In the genomic region with DNA sequence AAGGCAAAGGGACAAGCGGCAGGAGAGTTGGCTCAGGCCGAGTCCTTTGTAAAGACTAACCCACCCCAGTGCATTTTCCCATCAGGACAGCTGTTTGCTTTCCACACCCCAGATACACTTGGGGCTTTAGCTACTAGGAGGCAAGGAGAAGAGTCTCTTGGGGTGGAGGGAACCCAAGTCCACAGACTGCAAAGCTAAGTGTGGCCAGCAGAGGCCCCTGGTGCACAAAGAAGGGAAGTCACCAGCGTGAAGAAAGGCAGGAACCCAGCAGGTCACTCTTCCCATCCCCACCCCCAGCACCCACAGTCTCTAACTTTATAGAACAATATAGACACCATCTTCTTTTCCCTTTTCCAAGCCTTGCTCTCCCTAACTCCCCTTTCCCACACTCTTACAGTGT, we compare ENCODE assay signal across 9 mouse cellular contexts. TPM values are rescaled to one million over a fixed set of nuclear protein-coding genes. Genes with fewer than 3 reads are reported as not detected.
DNase-seq lines count a peak whose midpoint lies in the region; ATAC-seq and TF ChIP-seq lines count a peak whose summit lies in the region.
"Had no signal": no experiment of that assay in that cellular context is flagged by ENCODE, and none has a peak within 500 bp of the region (broad histone marks: within the 10 kb centered on the region; RNA-seq: fewer than 3 reads in every experiment).

No protein-coding gene starts in this region.

- TF ChIP-seq CTCF in liver, postnatal 0 days (IDR thresholded peaks at IDR 0.05; ENCODE audit: low read depth), result peak; percentile 68

- H3K4me3 ChIP-seq in liver, postnatal 0 days (ENCODE audit: low read depth, low read length), result no peak overlapping the region
- H3K4me3 ChIP-seq in hindbrain, embryonic 13.5 days, result no peak overlapping the region
- H3K4me3 ChIP-seq: liver, embryonic 13.5 days had no signal

- no peaks in the 10 kb centered on the region for H3K36me3 ChIP-seq in liver, postnatal 0 days (replicated peaks; ENCODE audit: insufficient read depth, low read length)
- no peaks in the 10 kb centered on the region for H3K36me3 ChIP-seq in hindbrain, embryonic 13.5 days
- H3K36me3 ChIP-seq: liver, embryonic 13.5 days had no signal

- DNase-seq in frontal cortex, postnatal 14 days (ENCODE audit: low spot score in 2 of 2), result no peak
- peak; percentile 45 for DNase-seq in right cerebral cortex, postnatal 14 days
- DNase-seq in right cerebral cortex, postnatal 4 days, result no peak
- peak; percentile 45 for DNase-seq in liver, postnatal 0 days
- peak; percentile 76 to 77 for DNase-seq in thymus, postnatal 36 days
- no peak for DNase-seq in cerebellum, adult 8-10 months
- DNase-seq: liver, embryonic 13.5 days had no signal

- H3K27ac ChIP-seq in liver, postnatal 0 days (ENCODE audit: low read depth), result no peak overlapping the region
- no peak overlapping the region for H3K27ac ChIP-seq in hindbrain, embryonic 13.5 days
- H3K27ac ChIP-seq: liver, embryonic 13.5 days had no signal

- H3K4me1 ChIP-seq in liver, postnatal 0 days (ENCODE audit: insufficient read depth), result peaks cover 6% of the 10 kb centered on the region; the same call in 1 of the 2 replicates
- no peaks in the 10 kb centered on the region for H3K4me1 ChIP-seq in hindbrain, embryonic 13.5 days (replicated peaks)

- H3K9ac ChIP-seq in liver, postnatal 0 days (replicated peaks), result no peak overlapping the region
- H3K9ac ChIP-seq in hindbrain, embryonic 13.5 days, result no peak overlapping the region
- H3K9ac ChIP-seq: liver, embryonic 13.5 days had no signal

- peak; percentile 55; the same call in 1 of the 2 replicates for ATAC-seq in frontal cortex, adult (ENCODE audit: low TSS enrichment)
- ATAC-seq in liver, postnatal 0 days, result no peak
- ATAC-seq in hindbrain, embryonic 13.5 days (ENCODE audit: low FRiP score), result no peak

- no peaks in the 10 kb centered on the region for H3K27me3 ChIP-seq in liver, postnatal 0 days (ENCODE audit: insufficient read depth, low read length)
- peaks cover 10% of the 10 kb centered on the region; the same call in 1 of the 2 replicates for H3K27me3 ChIP-seq in hindbrain, embryonic 13.5 days
- H3K27me3 ChIP-seq: liver, embryonic 13.5 days had no signal

- 13% methylated on average over 3 of the region's 3 CpGs for WGBS in liver, postnatal 0 days (ENCODE audit: insufficient replicate concordance)
- 38% methylated on average over 3 of the region's 3 CpGs for WGBS in hindbrain, embryonic 13.5 days

- H3K4me2 ChIP-seq in liver, postnatal 0 days (ENCODE audit: low read depth, low read length), result no peak overlapping the region
- H3K4me2 ChIP-seq in hindbrain, embryonic 13.5 days, result no peak overlapping the region
- H3K4me2 ChIP-seq: liver, embryonic 13.5 days had no signal

- no peak for TF ChIP-seq EP300 in liver, postnatal 0 days (IDR thresholded peaks at IDR 0.05; ENCODE audit: low read depth)

- no peaks in the 10 kb centered on the region for H3K9me3 ChIP-seq in liver, postnatal 0 days (ENCODE audit: low read length)
- no peaks in the 10 kb centered on the region for H3K9me3 ChIP-seq in hindbrain, embryonic 13.5 days
- H3K9me3 ChIP-seq: liver, embryonic 13.5 days had no signal

RNA-seq across cellular contexts. Expression of a gene that starts 9.4 kb away (rescaled TPM):
- 84.3 and 87.4 TPM in 2 replicates for polyA plus RNA-seq in liver, postnatal 0 days (2015; fragmentation: Nextera tagmentation; extraction: Ambion mirVana)
- polyA plus RNA-seq in hindbrain, embryonic 13.5 days (2015; fragmentation: Nextera tagmentation; extraction: Ambion mirVana), result 369 and 380 TPM in 2 replicates

RNA-seq across cellular contexts. Expression of a gene that starts 33.2 kb away (rescaled TPM):
- polyA plus RNA-seq in liver, postnatal 0 days (2015; fragmentation: Nextera tagmentation; extraction: Ambion mirVana), result 6.8 and 8.2 TPM in 2 replicates
- 1.1 and 1.5 TPM in 2 replicates for polyA plus RNA-seq in hindbrain, embryonic 13.5 days (2015; fragmentation: Nextera tagmentation; extraction: Ambion mirVana)

Comparison
In these comparisons a context has a peak if more than half of its experiments do, and no peak if none do; other contexts are left out.
1. DNase-seq: peak in right cerebral cortex, postnatal 14 days (single experiment), liver, postnatal 0 days (single experiment) and thymus, postnatal 36 days (2 of 2); none in frontal cortex, postnatal 14 days (0 of 2), right cerebral cortex, postnatal 4 days (single experiment) and cerebellum, adult 8-10 months (single experiment).